Mouse (Mus musculus): ENCODE measurements at regions not wholly inside any gene's neighbourhood (a gene's known extent, or its start where the extent isn't known, plus 50 kb on each side); places are given as distances from the start of the nearest gene placed in this dataset.
A peak's percentile ranks its signal among the peaks of the same experiment; 100 is the strongest.

- DNase-seq, result no peak
Measured at GRCm38 (mm10) chr6:50713297-50713696, 59.1 kb upstream of the Npvf start.

DNA sequence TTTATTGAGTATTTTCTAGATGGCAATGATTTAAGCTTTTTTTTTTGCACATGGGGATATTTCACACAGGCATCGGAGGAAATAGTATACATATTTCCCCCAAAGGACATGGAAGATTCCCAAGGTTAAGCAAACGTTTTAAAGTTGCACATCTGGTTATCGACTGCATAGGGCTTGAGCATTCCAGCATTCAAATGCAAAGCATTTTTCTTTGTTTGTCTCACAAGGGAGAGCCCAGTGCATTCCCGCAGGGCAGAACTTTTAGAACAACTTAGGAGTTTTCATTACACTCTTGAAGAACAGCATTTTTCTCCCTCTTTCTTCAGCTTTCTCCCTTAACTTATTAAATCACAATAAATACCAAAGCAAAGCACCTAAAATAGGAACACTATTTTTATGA, 64.4 kb upstream of the Npvf start:
- no peak for DNase-seq

GRCm38 (mm10) chr6:50720346-50720745, 66.1 kb upstream of the Npvf start:
- DNase-seq, result no peak

- DNase-seq, result no peak
Measured at GRCm38 (mm10) chr6:50725640-50726039, 71.4 kb upstream of the Npvf start.

- DNase-seq, result no peak
Measured at GRCm38 (mm10) chr6:50726166-50726591, 71.9 kb upstream of the Npvf start.

DNA sequence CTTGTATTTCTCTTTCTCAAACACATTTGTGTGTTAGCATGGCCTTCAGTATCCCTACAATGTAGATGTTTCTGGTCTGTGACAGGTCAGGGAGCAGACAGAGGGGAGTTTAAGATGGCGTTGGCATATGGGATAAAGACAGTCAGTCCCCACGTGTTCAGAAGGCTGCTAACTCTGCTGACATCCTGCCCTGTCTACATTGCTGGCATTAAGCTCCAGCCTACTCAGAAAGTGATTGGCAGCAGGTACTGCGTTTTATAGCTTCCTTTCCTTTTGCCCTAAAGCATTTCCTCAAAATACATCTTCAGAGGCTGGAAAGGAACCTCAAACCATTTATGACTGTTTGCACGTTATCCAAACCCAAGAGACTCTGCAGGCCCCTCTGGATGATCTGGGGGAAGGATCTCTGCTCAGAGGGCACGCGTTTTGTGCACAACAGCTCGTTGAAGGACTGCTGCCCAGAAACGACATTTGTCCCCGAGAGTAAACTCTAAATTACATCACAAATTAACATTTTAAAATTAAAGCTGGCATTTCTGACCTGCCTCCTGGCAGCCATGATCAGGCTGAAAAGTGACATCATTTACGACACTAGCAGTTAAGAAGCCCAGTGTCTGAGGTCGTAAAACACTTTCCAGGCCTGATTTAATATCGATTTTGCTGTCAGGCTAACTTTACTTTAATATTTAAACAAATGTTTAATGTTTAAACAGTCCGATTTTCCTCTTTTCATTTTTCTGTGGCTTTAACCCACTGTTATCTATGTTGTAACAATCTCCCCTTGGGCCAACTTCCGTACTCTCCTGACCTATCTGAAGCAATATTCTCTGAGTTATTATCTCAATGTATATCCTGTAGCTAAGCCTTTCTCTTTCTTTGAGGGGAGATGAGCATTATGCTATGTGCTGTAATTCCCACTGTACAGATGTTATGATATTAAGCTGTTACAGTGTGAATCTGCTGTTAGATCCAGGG, 76.8 kb upstream of the Npvf start:
- DNase-seq, result no peak

- DNase-seq, result no peak
Measured at GRCm38 (mm10) chr6:50734701-50735100, 80.5 kb upstream of the Npvf start.

GRCm38 (mm10) chr6:50735825-50736224, 81.6 kb upstream of the Npvf start:
- DNase-seq, result no peak

DNA sequence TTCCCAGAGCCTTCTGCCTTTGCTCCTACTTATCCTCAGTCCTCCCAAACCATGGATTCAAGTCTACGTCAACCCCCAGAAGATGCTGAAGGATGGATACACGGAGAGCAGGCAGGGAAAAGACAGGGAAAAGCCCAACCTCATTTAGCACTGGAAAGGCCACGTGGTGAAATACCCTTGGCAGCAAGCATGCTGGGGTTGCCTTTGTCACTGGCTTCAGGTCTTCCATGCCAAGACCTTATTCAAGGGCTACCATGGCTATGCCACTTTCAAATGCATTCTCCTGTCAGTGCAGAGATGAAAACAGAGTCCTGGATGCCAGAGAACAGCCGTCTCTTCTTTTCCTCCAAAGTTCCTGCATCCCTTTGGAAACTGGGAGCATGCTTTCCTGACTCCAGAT, 87.8 kb upstream of the Npvf start:
- DNase-seq, result no peak

DNA sequence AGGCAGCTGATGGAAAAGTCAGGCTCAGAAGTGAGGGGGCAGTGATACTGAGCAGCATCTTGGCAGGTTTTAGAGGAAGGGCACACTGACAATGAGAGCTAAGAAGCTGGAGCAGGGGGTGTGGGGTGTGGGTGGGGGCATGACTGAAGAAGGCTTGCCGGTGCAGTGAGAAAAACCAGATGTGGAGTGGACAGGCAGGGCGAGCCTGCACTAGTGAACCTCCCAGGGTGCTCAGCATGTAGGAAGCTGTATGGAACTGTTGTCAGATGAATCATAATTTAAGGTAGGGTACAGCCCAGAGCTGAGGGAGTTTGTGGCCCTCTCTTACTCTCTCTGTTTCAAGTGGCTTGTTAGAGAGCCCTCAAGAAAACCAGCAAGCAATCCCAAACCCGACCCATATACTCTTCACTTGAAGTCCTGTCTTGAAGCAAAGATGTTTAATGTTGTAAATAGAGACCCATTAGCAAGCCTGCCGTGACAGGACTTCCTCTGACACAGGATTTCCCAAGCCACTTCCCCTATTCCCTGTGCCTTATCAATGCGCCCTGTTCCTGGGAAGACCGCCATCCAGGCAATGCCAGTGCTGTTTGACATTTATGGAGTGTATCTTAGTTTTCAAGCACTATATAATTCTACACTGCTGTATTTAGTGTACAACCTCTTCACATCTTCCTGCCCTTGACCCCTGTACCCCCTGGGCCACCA, 90.4 kb upstream of the Npvf start:
- no peak for DNase-seq

DNA sequence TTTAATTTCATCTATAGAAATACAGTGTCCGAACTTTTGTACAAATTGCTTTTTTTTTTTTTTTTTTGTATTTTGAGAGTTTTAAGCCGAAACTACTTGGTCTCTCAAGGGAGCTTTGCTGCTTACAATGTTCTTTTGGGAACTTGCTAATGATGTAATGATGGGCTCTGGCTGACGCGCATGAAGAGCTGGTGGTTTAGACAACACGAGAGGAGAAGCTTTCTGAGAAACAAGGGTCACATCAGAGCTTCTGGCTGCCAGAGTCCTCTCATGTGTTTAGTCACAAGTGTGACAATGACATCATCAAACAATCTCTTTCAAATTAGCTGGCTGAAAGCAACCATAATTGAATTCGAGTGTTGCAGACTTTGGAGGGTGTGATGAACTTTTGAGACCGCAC, 98.9 kb upstream of the Npvf start:
- no peak for DNase-seq

DNA sequence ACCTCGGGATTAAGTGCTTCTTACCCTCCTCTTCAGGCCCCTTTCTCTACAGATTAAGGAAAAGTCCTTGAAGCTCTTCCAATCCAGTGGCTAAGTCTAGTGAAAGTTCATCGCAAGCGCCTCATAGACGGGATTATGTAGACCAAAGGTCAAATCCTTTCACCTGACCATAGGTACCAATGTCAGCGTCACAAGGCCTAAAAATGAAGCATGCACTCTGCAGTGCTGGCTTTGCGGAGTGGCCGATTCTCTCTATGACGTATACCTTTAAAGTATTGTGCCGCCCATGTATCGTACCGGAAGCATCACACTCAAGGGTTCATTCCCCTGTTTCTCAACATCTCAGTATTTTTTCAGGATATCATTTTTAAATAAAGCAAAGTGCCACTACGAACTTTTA, 100.5 kb upstream of the Npvf start:
- DNase-seq, result no peak

DNA sequence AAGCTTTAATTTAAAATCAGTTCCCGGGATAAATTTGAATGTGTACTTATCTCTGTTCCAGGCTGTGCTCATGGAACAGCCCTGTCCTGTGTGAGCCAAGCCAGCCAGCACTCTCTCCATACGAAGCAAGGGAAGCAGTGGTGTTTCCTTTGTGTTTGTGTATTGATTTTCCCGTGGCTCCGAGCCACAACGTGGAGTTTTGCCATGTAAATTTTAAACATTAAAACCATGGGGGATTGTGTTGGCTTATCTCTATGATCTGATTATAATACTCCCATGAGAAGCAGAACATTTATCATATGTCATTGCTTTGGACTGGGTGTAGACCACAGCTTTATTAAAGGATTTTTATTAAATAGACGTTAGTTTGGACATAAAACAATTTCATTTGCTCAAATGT, 106.1 kb upstream of the Npvf start:
- DNase-seq, result no peak

GRCm38 (mm10) chr6:50763121-50763520, 108.9 kb upstream of the Npvf start:
- DNase-seq, result peak; percentile 11

- DNase-seq, result no peak
Measured at GRCm38 (mm10) chr6:50766442-50766915, 112.2 kb upstream of the Npvf start.

- no peak for DNase-seq
Measured at GRCm38 (mm10) chr6:50767126-50767525, 112.9 kb upstream of the Npvf start.

DNA sequence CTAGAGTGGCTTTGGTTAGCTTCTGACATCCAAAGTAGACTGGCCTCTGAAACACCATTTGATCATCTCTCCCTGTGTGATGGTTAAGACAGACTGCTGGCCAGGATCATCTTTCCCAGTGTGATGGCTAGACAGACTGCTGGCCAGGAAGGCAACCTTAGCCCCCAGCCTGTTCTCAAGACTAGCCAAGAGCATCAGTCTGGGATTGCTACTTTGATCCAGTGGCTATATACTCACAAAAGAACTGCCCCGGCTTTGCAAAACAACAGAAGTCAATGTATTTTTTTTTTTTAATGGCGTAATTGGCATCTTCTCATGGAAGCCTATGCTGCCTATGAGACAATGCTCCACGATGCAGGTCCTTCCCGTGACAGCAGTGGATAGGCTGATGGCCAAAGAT, 113.6 kb upstream of the Npvf start:
- no peak for DNase-seq

GRCm38 (mm10) chr6:50769101-50769500, 114.9 kb upstream of the Npvf start:
- DNase-seq, result no peak

GRCm38 (mm10) chr6:50770481-50770880, 116.2 kb upstream of the Npvf start:
- no peak for DNase-seq

- DNase-seq, result no peak
Measured at GRCm38 (mm10) chr6:50775637-50776036, 121.4 kb upstream of the Npvf start.

DNA sequence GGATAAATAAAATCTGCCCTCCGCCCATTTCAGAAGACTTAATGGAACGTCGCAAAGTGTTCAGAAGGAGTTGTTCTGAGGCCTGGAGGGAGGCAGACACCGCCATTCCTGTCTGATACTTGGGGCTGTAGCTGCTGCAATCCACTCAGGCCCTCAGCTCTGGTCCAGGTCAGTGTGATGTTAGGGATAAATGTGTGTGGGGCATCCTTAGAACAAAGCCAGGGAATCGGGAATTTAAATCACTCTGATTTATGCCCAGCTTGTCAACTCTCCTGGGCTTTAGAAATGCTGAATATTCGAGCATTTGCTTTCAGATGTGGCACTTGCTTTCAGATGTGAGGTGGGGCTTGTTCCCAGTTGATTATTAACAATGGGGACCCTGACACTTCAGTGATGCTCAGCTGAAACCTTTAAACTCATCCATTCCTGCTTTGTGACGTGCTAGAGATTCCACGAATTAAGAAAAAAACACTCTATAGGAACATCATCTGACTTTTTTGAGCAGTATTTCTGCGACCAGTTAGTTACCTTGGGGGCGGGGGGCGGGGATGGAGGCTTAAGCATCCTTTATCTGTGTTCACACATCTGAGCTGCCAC, 122.1 kb upstream of the Npvf start:
- DNase-seq, result no peak

DNA sequence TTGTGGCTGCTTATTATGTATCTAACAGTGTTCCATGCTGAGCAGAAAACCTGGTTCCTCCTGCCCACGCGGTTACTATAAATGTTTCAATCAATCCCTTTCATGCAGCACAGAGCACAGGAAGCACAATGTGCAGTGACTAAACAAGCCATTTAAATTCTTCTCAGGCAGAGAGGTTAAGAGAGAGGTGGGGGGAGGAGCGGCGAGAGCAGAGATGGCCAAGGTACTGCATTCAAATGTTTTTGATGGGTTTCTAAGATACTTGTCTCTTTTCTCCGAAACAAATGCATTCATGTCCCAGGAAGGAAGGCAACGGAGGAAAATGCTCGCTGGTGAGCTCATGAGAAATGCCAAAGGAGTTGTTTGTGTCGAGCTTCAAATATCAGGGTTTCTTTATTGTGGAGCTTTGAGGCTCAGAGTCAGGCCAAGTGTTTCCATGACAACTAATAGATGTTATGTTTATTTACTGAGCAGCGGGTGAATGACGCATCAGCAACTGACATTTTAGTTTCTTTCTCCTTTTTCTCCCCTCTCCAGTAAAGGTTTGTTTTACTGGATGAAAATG, 122.8 kb upstream of the Npvf start:
- peak; percentile 16 for DNase-seq

GRCm38 (mm10) chr6:50777827-50778226, 123.6 kb upstream of the Npvf start:
- no peak for DNase-seq

Measured in cerebellum, adult 11-12 months (tissue).